Mouse (Mus musculus): ENCODE measurements around the gene Nmnat3.

GRCm38 (mm10) chr9:98264916-98265315 lies 22.3 kb upstream of the Nmnat3 start:
- TF ChIP-seq CTCF (IDR thresholded peaks at IDR 0.05; ENCODE audit: low read depth) (no peak), EP300 (IDR thresholded peaks at IDR 0.05; ENCODE audit: low read depth) (no peak)

Data from liver, postnatal 0 days (tissue).